Mouse (Mus musculus): ENCODE data around the gene Nupl1.

DNA sequence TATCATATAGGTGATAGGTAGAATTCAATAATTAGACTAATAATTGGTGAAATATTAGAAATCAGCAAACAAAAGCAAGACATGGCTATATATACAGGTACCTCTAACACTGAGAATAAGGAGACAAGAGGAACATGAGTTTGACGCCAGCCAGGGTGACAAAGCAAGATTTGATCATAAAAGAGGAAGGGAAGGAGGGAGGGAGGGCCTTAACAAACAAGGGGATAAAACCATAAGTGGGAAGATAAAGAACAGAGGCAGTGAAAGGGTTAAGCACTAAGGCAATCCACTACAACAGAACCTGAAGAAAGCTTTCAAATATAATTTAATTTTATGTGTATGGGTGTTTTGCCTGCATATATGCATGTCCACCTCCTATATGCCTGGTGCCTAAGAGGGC, 56.6 kb downstream of the Nupl1 start:
- TF ChIP-seq CTCF (IDR thresholded peaks at IDR 0.05; ENCODE audit: low read depth, low read length), result no peak
- TF ChIP-seq POLR2AphosphoS5 (IDR thresholded peaks at IDR 0.05; ENCODE audit: insufficient replicate concordance, low read depth, low read length), result no peak
- TF ChIP-seq GATA1 (IDR thresholded peaks at IDR 0.05; ENCODE audit: borderline replicate concordance, low read length), result no peak
- no peak for TF ChIP-seq TAL1 (conservative IDR thresholded peaks at IDR 0.05; ENCODE audit: low read depth, low read length)
- no peak for TF ChIP-seq GATA2 (IDR thresholded peaks at IDR 0.05; ENCODE audit: borderline replicate concordance, low read depth, low read length)
